Mouse (Mus musculus): ENCODE measurements around the gene Trhr2. TPM values are rescaled to one million over a fixed set of nuclear protein-coding genes. Genes with fewer than 3 reads are reported as not detected.

The Trhr2 gene
- polyA plus RNA-seq, 1 experiment from 2014 or later, result not detected

DNA sequence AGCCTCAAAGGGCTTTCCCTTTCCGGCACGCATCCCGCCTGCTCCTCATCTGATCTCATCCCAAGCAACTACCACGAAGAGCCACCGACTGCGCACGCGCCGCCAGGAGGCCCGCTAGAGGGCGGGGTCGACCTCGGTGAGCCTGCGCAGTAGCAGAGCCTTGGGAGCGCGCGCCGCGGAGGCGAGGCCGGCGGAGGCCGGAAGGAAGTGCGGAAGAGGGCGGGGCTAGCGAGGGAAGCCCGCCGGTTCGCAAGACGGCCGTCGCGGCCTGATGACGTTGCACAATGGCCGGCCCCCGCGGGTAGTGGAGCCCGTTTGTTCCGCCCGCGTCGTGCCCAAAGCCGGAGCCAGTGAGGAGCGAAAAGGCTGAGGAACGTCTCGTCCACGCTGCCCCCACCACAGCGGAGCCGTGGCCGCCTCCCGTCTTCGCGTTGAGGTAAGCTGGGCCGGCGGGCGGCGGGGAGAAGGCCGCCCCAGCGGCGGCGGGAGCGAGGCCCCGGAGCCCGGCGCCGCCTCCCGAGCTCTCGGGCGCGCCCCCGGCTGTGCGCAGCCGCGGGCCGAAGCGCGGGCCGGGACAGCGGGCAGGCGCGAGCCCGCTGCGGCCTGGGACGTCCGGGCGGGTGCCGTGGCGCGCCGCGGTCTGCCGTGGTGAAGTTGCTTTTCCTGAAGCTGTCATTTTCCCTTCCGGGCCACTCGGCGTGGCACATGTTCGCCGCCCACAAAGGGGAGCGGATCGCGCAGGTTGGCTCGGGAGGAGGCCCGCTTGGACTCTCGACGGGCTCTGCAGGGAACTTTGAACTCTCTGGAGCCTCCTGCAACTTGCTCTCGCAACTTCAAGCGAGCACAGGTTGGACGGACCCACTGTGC lies 16.1 kb upstream of the Trhr2 start, which contains the start of gene Zc3h18:
TSS of gene Zc3h18 (plus strand) at position 245 of the 867 bp plus-strand sequence.
- Histone ChIP-seq H3K9ac (ENCODE audit: low read depth, low read length) (peak within 1 kb of the TSS; percentile 90), H3K27me3 (replicated peaks; ENCODE audit: control insufficient read depth, insufficient read depth, low read length) (no peaks in the 10 kb centered on the region), H3K36me3 (ENCODE audit: control insufficient read depth, insufficient read depth, low read length) (peaks cover 13% of the 10 kb centered on the region; the same call in 1 of the 2 replicates), H3K27ac (replicated peaks; ENCODE audit: low read depth, low read length) (peak within 1 kb of the TSS; percentile 96), H3K4me3 (ENCODE audit: low read depth, low read length) (peak within 1 kb of the TSS; percentile 82), H3K4me2 (ENCODE audit: low read depth, low read length) (peak within 1 kb of the TSS; percentile 81), H3K4me1 (ENCODE audit: control insufficient read depth, insufficient read depth, low read length) (peaks cover 17% of the 10 kb centered on the region), H3K9me3 (ENCODE audit: control insufficient read depth, low read length) (no peaks in the 10 kb centered on the region)
- WGBS, result 0% methylated on average over 56 of the region's 107 CpGs
- ATAC-seq (ENCODE audit: low read depth) (peak; percentile 95), DNase-seq (ENCODE audit: low spot score) (peak; percentile 99)

DNA sequence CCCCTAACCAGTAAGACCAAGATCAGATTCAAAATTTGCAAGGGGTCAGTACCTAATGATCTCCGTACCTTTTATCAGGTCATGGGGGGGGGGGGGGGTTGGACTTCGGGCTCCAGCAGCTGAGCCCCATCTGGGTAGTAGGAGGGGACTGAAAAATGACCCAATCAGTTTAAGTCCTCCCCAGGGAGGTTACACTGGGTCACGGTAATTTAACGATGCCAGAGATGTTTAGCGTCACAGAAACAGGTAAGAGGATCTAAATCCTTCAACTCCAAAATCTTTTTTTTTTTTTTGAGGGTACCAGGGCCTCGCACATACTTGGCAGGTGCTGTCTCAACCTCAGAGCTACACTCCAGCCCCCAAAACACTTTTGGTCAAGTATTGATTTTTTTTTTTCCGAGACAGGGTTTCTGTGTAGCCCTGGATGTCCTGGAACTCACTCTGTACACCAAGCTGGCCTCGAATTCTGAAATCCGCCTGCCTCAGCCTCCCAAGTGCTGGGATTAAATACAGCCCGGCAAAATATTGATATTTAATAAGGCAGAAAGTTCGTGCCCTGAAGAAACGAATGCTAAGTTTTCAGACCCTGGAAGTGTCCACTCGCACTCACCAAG lies 15.3 kb upstream of the Trhr2 start:
- DNase-seq (ENCODE audit: low spot score), result no peak
- Histone ChIP-seq H3K9ac (ENCODE audit: low read depth, low read length) (peak overlapping the region; percentile 90), H3K4me3 (ENCODE audit: low read depth, low read length) (peak overlapping the region; percentile 82), H3K27me3 (replicated peaks; ENCODE audit: control insufficient read depth, insufficient read depth, low read length) (no peaks in the 10 kb centered on the region), H3K36me3 (ENCODE audit: control insufficient read depth, insufficient read depth, low read length) (peaks cover 13% of the 10 kb centered on the region; the same call in 1 of the 2 replicates), H3K27ac (replicated peaks; ENCODE audit: low read depth, low read length) (peak overlapping the region; percentile 96; the same call in 1 of the 2 replicates), H3K4me1 (ENCODE audit: control insufficient read depth, insufficient read depth, low read length) (peaks cover 17% of the 10 kb centered on the region), H3K9me3 (ENCODE audit: control insufficient read depth, low read length) (no peaks in the 10 kb centered on the region), H3K4me2 (ENCODE audit: low read depth, low read length) (peak overlapping the region; percentile 81)
- WGBS, result 22% methylated on average over 13 of the region's 13 CpGs
- ATAC-seq (ENCODE audit: low read depth), result peak; percentile 5

DNA sequence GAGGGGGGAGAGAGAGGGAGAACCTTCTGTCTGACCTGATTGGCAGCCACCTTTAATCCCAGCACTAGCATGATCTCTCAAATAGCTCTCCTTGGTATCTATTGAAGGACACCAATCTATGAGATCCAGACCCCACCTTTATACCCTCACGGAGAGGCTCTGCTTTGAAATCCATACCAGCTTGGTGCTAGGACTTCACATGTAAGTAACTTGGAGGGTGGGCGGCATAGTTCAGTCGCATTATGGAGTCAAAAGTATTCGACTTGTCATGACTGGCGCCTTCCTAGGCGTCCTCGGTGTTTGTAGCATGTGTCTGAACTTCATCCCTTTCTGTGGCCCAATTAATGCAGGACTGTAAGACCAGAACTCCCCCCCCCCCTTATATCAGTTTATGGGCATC lies 14.8 kb upstream of the Trhr2 start:
- Histone ChIP-seq H3K4me1 (ENCODE audit: control insufficient read depth, insufficient read depth, low read length) (peaks cover 17% of the 10 kb centered on the region), H3K36me3 (ENCODE audit: control insufficient read depth, insufficient read depth, low read length) (peaks cover 13% of the 10 kb centered on the region; the same call in 1 of the 2 replicates), H3K9ac (ENCODE audit: low read depth, low read length) (no peak overlapping the region; the same call in 1 of the 2 replicates), H3K27ac (replicated peaks; ENCODE audit: low read depth, low read length) (no peak overlapping the region), H3K27me3 (replicated peaks; ENCODE audit: control insufficient read depth, insufficient read depth, low read length) (no peaks in the 10 kb centered on the region), H3K9me3 (ENCODE audit: control insufficient read depth, low read length) (no peaks in the 10 kb centered on the region), H3K4me3 (ENCODE audit: low read depth, low read length) (no peak overlapping the region), H3K4me2 (ENCODE audit: low read depth, low read length) (peak overlapping the region; percentile 81)
- no peak for ATAC-seq (ENCODE audit: low read depth)
- WGBS, result 88% methylated on average over 7 of the region's 7 CpGs
- DNase-seq (ENCODE audit: low spot score), result no peak

DNA sequence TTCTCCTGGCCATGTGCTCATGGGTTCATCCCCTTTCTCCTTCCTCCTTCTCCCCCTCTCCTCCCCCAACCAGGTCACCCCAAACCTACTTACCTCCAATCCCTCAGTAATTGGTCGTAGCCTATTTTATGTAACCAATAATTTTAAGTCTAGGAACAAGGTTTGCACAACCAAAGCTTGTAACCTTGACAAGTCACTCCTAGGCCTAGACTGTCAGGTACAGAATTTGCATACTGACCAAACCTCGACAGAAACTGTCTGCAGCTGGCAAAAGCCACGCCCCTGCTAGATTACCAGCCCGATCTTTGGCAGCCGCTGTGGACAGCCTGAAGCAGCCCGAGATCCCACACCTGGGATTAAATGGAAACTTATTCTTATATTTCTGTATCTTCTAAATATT lies 11.2 kb upstream of the Trhr2 start:
- DNase-seq (ENCODE audit: low spot score) (no peak), ATAC-seq (ENCODE audit: low read depth) (no peak)
- WGBS, result 73% methylated on average over 6 of the region's 6 CpGs
- Histone ChIP-seq H3K27me3 (replicated peaks; ENCODE audit: control insufficient read depth, insufficient read depth, low read length) (no peaks in the 10 kb centered on the region), H3K36me3 (ENCODE audit: control insufficient read depth, insufficient read depth, low read length) (no peaks in the 10 kb centered on the region), H3K9me3 (ENCODE audit: control insufficient read depth, low read length) (no peaks in the 10 kb centered on the region), H3K9ac (ENCODE audit: low read depth, low read length) (no peak overlapping the region), H3K27ac (replicated peaks; ENCODE audit: low read depth, low read length) (no peak overlapping the region), H3K4me2 (ENCODE audit: low read depth, low read length) (no peak overlapping the region), H3K4me3 (ENCODE audit: low read depth, low read length) (no peak overlapping the region), H3K4me1 (ENCODE audit: control insufficient read depth, insufficient read depth, low read length) (peaks cover 6% of the 10 kb centered on the region; the same call in 1 of the 2 replicates)

DNA sequence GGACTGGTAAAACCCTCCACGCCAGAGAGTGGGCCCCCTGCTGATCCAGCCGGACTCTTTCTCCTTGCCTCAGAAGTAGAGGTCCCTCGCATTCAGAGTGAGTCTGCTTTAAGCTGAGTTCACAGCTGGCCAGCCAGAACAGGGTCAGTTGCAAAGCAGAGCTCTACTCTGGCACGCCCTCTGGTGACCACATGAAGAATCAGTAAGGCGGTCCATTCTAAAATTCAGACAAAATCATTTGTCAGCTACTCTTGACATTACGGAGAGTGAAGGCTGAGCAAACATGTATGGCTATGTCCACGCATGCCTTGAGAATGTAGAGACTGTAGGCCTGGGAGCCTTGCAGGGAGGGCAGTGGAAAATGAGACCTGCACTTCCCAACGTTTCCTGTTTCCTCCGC lies 9.1 kb upstream of the Trhr2 start:
- no peaks in the 10 kb centered on the region for H3K9me3 ChIP-seq (ENCODE audit: control insufficient read depth, low read length)
- no peaks in the 10 kb centered on the region for H3K27me3 ChIP-seq (replicated peaks; ENCODE audit: control insufficient read depth, insufficient read depth, low read length)
- 8% methylated on average over 9 of the region's 9 CpGs for WGBS
- H3K9ac ChIP-seq (ENCODE audit: low read depth, low read length), result no peak overlapping the region
- DNase-seq (ENCODE audit: low spot score), result peak; percentile 77
- H3K4me3 ChIP-seq (ENCODE audit: low read depth, low read length), result no peak overlapping the region
- no peaks in the 10 kb centered on the region for H3K4me1 ChIP-seq (ENCODE audit: control insufficient read depth, insufficient read depth, low read length)
- no peak overlapping the region for H3K27ac ChIP-seq (replicated peaks; ENCODE audit: low read depth, low read length)
- H3K4me2 ChIP-seq (ENCODE audit: low read depth, low read length), result no peak overlapping the region
- ATAC-seq (ENCODE audit: low read depth), result peak; percentile 77; the same call in 1 of the 2 replicates
- no peaks in the 10 kb centered on the region for H3K36me3 ChIP-seq (ENCODE audit: control insufficient read depth, insufficient read depth, low read length)

DNA sequence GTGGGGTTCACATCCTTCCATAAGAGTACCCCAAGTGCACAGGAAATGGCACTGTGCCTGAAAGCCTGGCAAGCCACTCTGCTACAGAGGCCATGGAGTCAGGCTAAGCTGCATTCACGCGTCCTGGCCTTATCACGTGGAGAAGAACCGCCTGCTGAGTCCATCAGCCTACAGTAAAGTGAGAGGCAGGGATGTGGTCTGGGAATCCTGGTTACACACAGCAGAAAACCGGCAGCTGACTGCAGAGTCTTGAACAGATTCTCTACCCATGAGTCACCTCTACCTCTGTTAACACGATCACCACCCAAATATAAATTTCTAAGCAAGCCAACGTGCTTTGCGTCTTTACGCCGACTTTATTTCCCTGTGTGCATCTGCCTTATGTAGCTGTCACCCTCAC lies 7.9 kb upstream of the Trhr2 start:
- H3K4me1 ChIP-seq (ENCODE audit: control insufficient read depth, insufficient read depth, low read length), result no peaks in the 10 kb centered on the region
- H3K36me3 ChIP-seq (ENCODE audit: control insufficient read depth, insufficient read depth, low read length), result no peaks in the 10 kb centered on the region
- no peaks in the 10 kb centered on the region for H3K27me3 ChIP-seq (replicated peaks; ENCODE audit: control insufficient read depth, insufficient read depth, low read length)
- H3K4me3 ChIP-seq (ENCODE audit: low read depth, low read length), result no peak overlapping the region
- ATAC-seq (ENCODE audit: low read depth) (no peak), DNase-seq (ENCODE audit: low spot score) (no peak)
- H3K4me2 ChIP-seq (ENCODE audit: low read depth, low read length), result no peak overlapping the region
- no peak overlapping the region for H3K27ac ChIP-seq (replicated peaks; ENCODE audit: low read depth, low read length)
- WGBS, result 66% methylated on average over 10 of the region's 10 CpGs
- no peaks in the 10 kb centered on the region for H3K9me3 ChIP-seq (ENCODE audit: control insufficient read depth, low read length)
- no peak overlapping the region for H3K9ac ChIP-seq (ENCODE audit: low read depth, low read length)

DNA sequence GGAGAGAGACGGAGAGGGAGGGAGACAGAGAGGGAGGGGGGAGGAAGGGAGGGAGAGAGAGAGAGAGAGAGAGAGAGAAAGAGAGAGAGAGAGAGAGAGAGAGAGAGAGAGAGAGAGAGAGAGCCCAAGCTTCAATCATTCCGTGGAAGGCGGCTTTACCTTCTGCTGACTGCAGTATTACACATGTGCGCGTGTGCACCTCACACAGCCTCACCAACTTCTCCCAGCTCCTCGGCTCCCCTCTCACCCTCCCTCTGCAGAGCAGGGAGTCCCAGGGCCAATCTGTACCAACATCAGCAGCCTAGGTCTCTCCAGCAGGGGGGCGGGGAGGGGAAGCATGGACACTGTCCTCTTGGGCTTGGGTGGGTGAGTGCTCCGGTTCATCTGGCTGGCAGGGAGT lies 2.4 kb upstream of the Trhr2 start:
- DNase-seq (ENCODE audit: low spot score), result no peak
- WGBS, result 12% methylated on average over 6 of the region's 8 CpGs

DNA sequence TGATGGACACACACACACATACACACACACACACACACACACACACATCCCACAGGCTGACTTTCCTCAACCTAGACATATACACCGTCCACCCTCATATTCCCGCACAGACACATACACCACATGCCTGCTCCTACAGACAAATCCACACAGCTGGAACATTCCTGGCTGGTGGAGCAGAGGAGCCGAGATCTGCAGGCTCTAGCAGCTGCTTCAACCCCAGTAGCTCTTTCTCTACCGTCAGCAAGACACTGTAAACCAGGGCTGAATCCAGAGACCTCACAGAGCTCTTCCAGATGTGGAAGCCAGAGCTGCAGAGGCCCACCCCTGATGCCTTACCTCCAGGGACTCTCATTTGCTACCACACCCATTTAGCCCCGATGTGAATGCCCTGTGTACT lies 1.7 kb upstream of the Trhr2 start:
- peak; percentile 72 for DNase-seq (ENCODE audit: low spot score)
- ATAC-seq (ENCODE audit: low read depth), result peak; percentile 87; the same call in 1 of the 2 replicates
- Histone ChIP-seq H3K27me3 (replicated peaks; ENCODE audit: control insufficient read depth, insufficient read depth, low read length) (0 out of 2 replicates have a peak, but pooled peaks cover 2% of the 10 kb centered on the region), H3K9me3 (ENCODE audit: control insufficient read depth, low read length) (no peaks in the 10 kb centered on the region), H3K27ac (replicated peaks; ENCODE audit: low read depth, low read length) (peak overlapping the region; percentile 13; the same call in 1 of the 2 replicates), H3K4me2 (ENCODE audit: low read depth, low read length) (peak overlapping the region; percentile 18; the same call in 1 of the 2 replicates), H3K9ac (ENCODE audit: low read depth, low read length) (no peak overlapping the region), H3K4me1 (ENCODE audit: control insufficient read depth, insufficient read depth, low read length) (peaks cover 6% of the 10 kb centered on the region; the same call in 1 of the 2 replicates), H3K36me3 (ENCODE audit: control insufficient read depth, insufficient read depth, low read length) (no peaks in the 10 kb centered on the region), H3K4me3 (ENCODE audit: low read depth, low read length) (no peak overlapping the region)
- 25% methylated on average over 5 of the region's 5 CpGs for WGBS

More for the DNA sequence above, 2.4 kb upstream of the Trhr2 start:
- ATAC-seq (ENCODE audit: low read depth), result 0 out of 2 replicates have a peak, but pooled peaks have one; percentile 19
- H3K4me3 ChIP-seq (ENCODE audit: low read depth, low read length), result no peak overlapping the region
- H3K9me3 ChIP-seq (ENCODE audit: control insufficient read depth, low read length), result no peaks in the 10 kb centered on the region
- peaks cover 6% of the 10 kb centered on the region; the same call in 1 of the 2 replicates for H3K4me1 ChIP-seq (ENCODE audit: control insufficient read depth, insufficient read depth, low read length)
- H3K9ac ChIP-seq (ENCODE audit: low read depth, low read length), result no peak overlapping the region
- no peaks in the 10 kb centered on the region for H3K36me3 ChIP-seq (ENCODE audit: control insufficient read depth, insufficient read depth, low read length)
- no peaks in the 10 kb centered on the region for H3K27me3 ChIP-seq (replicated peaks; ENCODE audit: control insufficient read depth, insufficient read depth, low read length)
- no peak overlapping the region for H3K4me2 ChIP-seq (ENCODE audit: low read depth, low read length)
- no peak overlapping the region for H3K27ac ChIP-seq (replicated peaks; ENCODE audit: low read depth, low read length)
